Mouse (Mus musculus) kidney, adult 2 months (tissue): ENCODE data around the gene Armc7.

Experiments used
- CTCF ChIP-seq: fragments of 200-500 bp; conservative IDR thresholded peaks from 2 replicates; pipeline ENCODE4 v1.5.1; 2011; ENCODE audit warnings: low read depth, mild to moderate bottlenecking, control low read depth, low read length, moderate library complexity, mixed read lengths; ENCODE audit not compliant: insufficient read depth, insufficient read length
- POLR2A ChIP-seq: fragments of 200-500 bp; IDR thresholded peaks from one replicate; pipeline ENCODE4 v1.6.1; 2011; ENCODE audit warnings: low read depth, low read length, control low read depth

- TF ChIP-seq POLR2A (no peak), CTCF (peak; percentile 99; the same call in 1 of the 2 replicates)
Observed at GRCm38 (mm10) chr11:115473626-115474275, 1.7 kb upstream of the Armc7 start.
